Mouse (Mus musculus): Measurements from ENCODE around the gene Stpg3. TPM values are rescaled to one million over a fixed set of nuclear protein-coding genes. Genes with fewer than 3 reads are reported as not detected.

The Stpg3 gene
- polyA plus RNA-seq, 1 experiment from 2014 or later = not detected

Other genes with a start within 250 kb of the Stpg3 start
- gene Mrpl41, start 239.5 kb downstream of the Stpg3 start, polyA plus RNA-seq (2015; fragmentation: Nextera tagmentation; extraction: Ambion mirVana) = 175 and 188 TPM in 2 replicates
- gene Pnpla7, start 238.6 kb downstream of the Stpg3 start, polyA plus RNA-seq (2015; fragmentation: Nextera tagmentation; extraction: Ambion mirVana) = 14.1 and 19.8 TPM in 2 replicates
- gene Nsmf, start 160.3 kb downstream of the Stpg3 start, polyA plus RNA-seq (2015; fragmentation: Nextera tagmentation; extraction: Ambion mirVana) = 14.3 and 16.5 TPM in 2 replicates
- gene Entpd8, start 134.3 kb downstream of the Stpg3 start, polyA plus RNA-seq (2015; fragmentation: Nextera tagmentation; extraction: Ambion mirVana) = 0.16 and 0.26 TPM in 2 replicates
- gene Noxa1, start 119.5 kb downstream of the Stpg3 start, polyA plus RNA-seq (2015; fragmentation: Nextera tagmentation; extraction: Ambion mirVana) = 0.27 and 0.39 TPM in 2 replicates
- gene Nrarp, start 33.9 kb downstream of the Stpg3 start, polyA plus RNA-seq (2015; fragmentation: Nextera tagmentation; extraction: Ambion mirVana) = 9.5 TPM in 2 replicates
- 23.5 and 25.6 TPM in 2 replicates for gene Tor4a, start 17.8 kb downstream of the Stpg3 start, polyA plus RNA-seq (2015; fragmentation: Nextera tagmentation; extraction: Ambion mirVana)
- gene Nelfb, start 3.1 kb downstream of the Stpg3 start, polyA plus RNA-seq (2015; fragmentation: Nextera tagmentation; extraction: Ambion mirVana) = 73.3 and 78.1 TPM in 2 replicates
- 0.34 TPM in 1 of 2 replicates, not detected in the other for gene Fam166a, start 4.1 kb upstream of the Stpg3 start, polyA plus RNA-seq (2015; fragmentation: Nextera tagmentation; extraction: Ambion mirVana)
- 460 and 503 TPM in 2 replicates for gene Tubb4b, start 10.1 kb upstream of the Stpg3 start, polyA plus RNA-seq (2015; fragmentation: Nextera tagmentation; extraction: Ambion mirVana)
- gene Slc34a3, start 19.7 kb upstream of the Stpg3 start, polyA plus RNA-seq (2015; fragmentation: Nextera tagmentation; extraction: Ambion mirVana) = 0.05 TPM in 1 of 2 replicates, not detected in the other
- not detected in 2 replicates for gene Rnf224, start 22.1 kb upstream of the Stpg3 start, polyA plus RNA-seq (2015; fragmentation: Nextera tagmentation; extraction: Ambion mirVana)
- gene Rnf208, start 27.6 kb upstream of the Stpg3 start, polyA plus RNA-seq (2015; fragmentation: Nextera tagmentation; extraction: Ambion mirVana) = 0.80 and 1.2 TPM in 2 replicates
- gene Cysrt1, start 27.8 kb upstream of the Stpg3 start, polyA plus RNA-seq (2015; fragmentation: Nextera tagmentation; extraction: Ambion mirVana) = 0.19 and 0.33 TPM in 2 replicates
- gene AL732309.1, start 32.2 kb upstream of the Stpg3 start, polyA plus RNA-seq (2015; fragmentation: Nextera tagmentation; extraction: Ambion mirVana) = 3.4 and 4.9 TPM in 2 replicates
- 43.1 and 47.4 TPM in 2 replicates for gene Tmem203, start 40.8 kb upstream of the Stpg3 start, polyA plus RNA-seq (2015; fragmentation: Nextera tagmentation; extraction: Ambion mirVana)
- 10.2 and 12.6 TPM in 2 replicates for gene Tprn, start 48.0 kb upstream of the Stpg3 start, polyA plus RNA-seq (2015; fragmentation: Nextera tagmentation; extraction: Ambion mirVana)
- gene Ssna1, start 57.8 kb upstream of the Stpg3 start, polyA plus RNA-seq (2015; fragmentation: Nextera tagmentation; extraction: Ambion mirVana) = 322 and 323 TPM in 2 replicates
- gene Anapc2, start 57.8 kb upstream of the Stpg3 start, polyA plus RNA-seq (2015; fragmentation: Nextera tagmentation; extraction: Ambion mirVana) = 71.5 and 80.6 TPM in 2 replicates
- gene Tmem210, start 73.5 kb upstream of the Stpg3 start, polyA plus RNA-seq (2015; fragmentation: Nextera tagmentation; extraction: Ambion mirVana) = not detected in 2 replicates
- gene Lrrc26, start 75.3 kb upstream of the Stpg3 start, polyA plus RNA-seq (2015; fragmentation: Nextera tagmentation; extraction: Ambion mirVana) = 1.4 and 3.6 TPM in 2 replicates
- gene Grin1, start 104.5 kb upstream of the Stpg3 start, polyA plus RNA-seq (2015; fragmentation: Nextera tagmentation; extraction: Ambion mirVana) = 0.12 and 0.21 TPM in 2 replicates
- gene Man1b1, start 117.7 kb upstream of the Stpg3 start, polyA plus RNA-seq (2015; fragmentation: Nextera tagmentation; extraction: Ambion mirVana) = 37.1 and 40.7 TPM in 2 replicates
- gene Dpp7, start 141.7 kb upstream of the Stpg3 start, polyA plus RNA-seq (2015; fragmentation: Nextera tagmentation; extraction: Ambion mirVana) = 8.7 and 9.1 TPM in 2 replicates
- gene Uap1l1, start 151.0 kb upstream of the Stpg3 start, polyA plus RNA-seq (2015; fragmentation: Nextera tagmentation; extraction: Ambion mirVana) = 21.3 and 24.6 TPM in 2 replicates
- 22.8 and 25.4 TPM in 2 replicates for gene Sapcd2, start 157.7 kb upstream of the Stpg3 start, polyA plus RNA-seq (2015; fragmentation: Nextera tagmentation; extraction: Ambion mirVana)
- gene Entpd2, start 181.2 kb upstream of the Stpg3 start, polyA plus RNA-seq (2015; fragmentation: Nextera tagmentation; extraction: Ambion mirVana) = 7.6 and 9.0 TPM in 2 replicates
- 6.3 and 7.2 TPM in 2 replicates for gene Npdc1, start 184.7 kb upstream of the Stpg3 start, polyA plus RNA-seq (2015; fragmentation: Nextera tagmentation; extraction: Ambion mirVana)
- 1.4 and 1.8 TPM in 2 replicates for gene Fut7, start 208.6 kb upstream of the Stpg3 start, polyA plus RNA-seq (2015; fragmentation: Nextera tagmentation; extraction: Ambion mirVana)
- gene Abca2, start 214.1 kb upstream of the Stpg3 start, polyA plus RNA-seq (2015; fragmentation: Nextera tagmentation; extraction: Ambion mirVana) = 3.3 and 4.7 TPM in 2 replicates
- 3.6 and 4.7 TPM in 2 replicates for gene Clic3, start 242.2 kb upstream of the Stpg3 start, polyA plus RNA-seq (2015; fragmentation: Nextera tagmentation; extraction: Ambion mirVana)
- 72.4 and 83.3 TPM in 2 replicates for gene Paxx, start 246.5 kb upstream of the Stpg3 start, polyA plus RNA-seq (2015; fragmentation: Nextera tagmentation; extraction: Ambion mirVana)